Mouse (Mus musculus) midbrain, embryonic 15.5 days (tissue): ENCODE data around the gene Gm6525. TPM values are rescaled to one million over a fixed set of nuclear protein-coding genes. Genes with fewer than 3 reads are reported as not detected.

Source experiments
- ATAC-seq: fragments of 200-750 bp; cut with Nextera tagmentation; replicated peaks from 2 replicates; pipeline ENCODE4 v1.8.0; 2017; ENCODE audit warnings: moderate TSS enrichment
- H3K27ac ChIP-seq: fragments of 300-500 bp; sonication (generic); 2 replicates; pipeline ENCODE4 v1.5.1; 2015; ENCODE audit warnings: mild to moderate bottlenecking, inconsistent platforms
- H3K27me3 ChIP-seq: fragments of 300-500 bp; sonication (generic); replicated peaks from 2 replicates; pipeline ENCODE4 v1.6.1; 2015; ENCODE audit warnings: inconsistent platforms
- H3K36me3 ChIP-seq: fragments of 300-500 bp; sonication (generic); replicated peaks from 2 replicates; pipeline ENCODE4 v1.6.1; 2015; ENCODE audit warnings: inconsistent platforms
- H3K4me1 ChIP-seq: fragments of 300-500 bp; sonication (generic); 2 replicates; pipeline ENCODE4 v1.6.1; 2015; ENCODE audit warnings: inconsistent platforms
- H3K4me2 ChIP-seq: fragments of 300-500 bp; sonication (generic); 2 replicates; pipeline ENCODE4 v1.6.1; 2015; ENCODE audit warnings: inconsistent platforms, mild to moderate bottlenecking, moderate library complexity
- H3K4me3 ChIP-seq: fragments of 300-500 bp; sonication (generic); 2 replicates; pipeline ENCODE4 v1.5.1; 2015; ENCODE audit warnings: mild to moderate bottlenecking, inconsistent platforms
- H3K9ac ChIP-seq: fragments of 300-500 bp; sonication (generic); 2 replicates; pipeline ENCODE4 v1.6.1; 2015; ENCODE audit warnings: mild to moderate bottlenecking, inconsistent platforms
- H3K9me3 ChIP-seq: fragments of 300-500 bp; sonication (generic); 2 replicates; pipeline ENCODE4 v1.6.1; 2016; ENCODE audit warnings: inconsistent platforms
- WGBS: fragments of 180-500 bp; shearing (Covaris S2); methylation state at CpG from one replicate; pipeline ENCODE4 v1.1.7; 2015; ENCODE audit warnings: mixed read lengths; 5-methylcytosine and 5-hydroxymethylcytosine counted together
- polyA plus RNA-seq: library from polyadenylated mRNA; unstranded; fragments of >200 nt; fragmentation: Nextera tagmentation; extraction: Ambion mirVana; gene quantifications from 2 replicates; pipeline ENCODE4 v1.2.1, GENCODE M21; 2015

The Gm6525 gene
- polyA plus RNA-seq, 1 experiment from 2014 or later = 2.5 TPM

GRCm38 (mm10) chr3:84175337-84176315 lies 1.7 kb downstream of the Gm6525 start:
- ATAC-seq = peak; percentile 84
- Histone ChIP-seq H3K9ac (no peak overlapping the region), H3K4me1 (peaks cover under 1% of the 10 kb centered on the region), H3K9me3 (no peaks in the 10 kb centered on the region), H3K36me3 (peaks cover 10% of the 10 kb centered on the region; the same call in 1 of the 2 replicates), H3K27me3 (no peaks in the 10 kb centered on the region), H3K4me2 (no peak overlapping the region), H3K4me3 (no peak overlapping the region), H3K27ac (no peak overlapping the region)
- WGBS = 43% methylated on average over 7 of the region's 7 CpGs

DNA sequence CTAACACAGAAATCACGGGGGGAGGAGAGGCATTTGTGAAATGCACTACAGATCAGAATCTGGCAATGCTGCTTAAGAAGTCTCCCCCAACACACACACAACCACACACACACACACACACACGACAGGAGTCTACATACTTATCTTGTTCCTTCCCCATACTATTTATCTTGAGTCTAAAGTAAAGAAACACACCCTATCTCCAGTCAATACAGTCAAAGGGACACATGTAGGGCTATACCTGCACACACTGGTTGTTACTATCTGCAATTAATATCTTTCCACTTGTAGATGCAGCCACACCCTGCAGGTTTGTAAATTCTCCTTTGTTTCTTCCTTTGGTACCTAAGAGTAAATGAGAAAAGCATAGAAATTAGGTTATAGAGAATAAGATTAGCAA lies 3.9 kb downstream of the Gm6525 start:
- Histone ChIP-seq H3K27me3 (no peaks in the 10 kb centered on the region), H3K4me3 (no peak overlapping the region), H3K9ac (no peak overlapping the region), H3K9me3 (no peaks in the 10 kb centered on the region), H3K4me1 (peaks cover 15% of the 10 kb centered on the region), H3K36me3 (peaks cover 5% of the 10 kb centered on the region; the same call in 1 of the 2 replicates), H3K27ac (no peak overlapping the region), H3K4me2 (no peak overlapping the region)
- ATAC-seq = no peak
- 78% methylated on average over 2 of the region's 2 CpGs for WGBS

DNA sequence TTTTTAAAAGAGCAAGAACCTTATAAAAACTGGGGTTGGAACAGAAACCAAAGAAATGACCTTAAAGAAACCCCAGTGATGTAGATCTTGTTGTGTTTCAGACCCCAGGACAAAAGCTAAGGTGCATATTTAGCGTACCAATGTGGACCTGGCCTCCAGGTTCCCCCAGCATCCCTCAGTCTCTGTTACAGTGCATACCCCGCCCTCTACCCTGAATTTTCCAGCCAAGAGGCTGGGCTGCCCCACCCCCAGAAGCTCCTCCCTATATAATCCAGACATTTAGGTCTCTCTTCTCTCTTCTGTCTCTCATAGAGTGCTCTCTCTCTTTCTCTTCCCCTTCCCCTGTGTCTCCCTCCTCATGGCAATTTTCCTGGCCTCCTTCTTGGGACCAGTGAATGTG lies 6.4 kb downstream of the Gm6525 start:
- H3K4me2 ChIP-seq = no peak overlapping the region
- no peak overlapping the region for H3K27ac ChIP-seq
- peaks cover 5% of the 10 kb centered on the region; the same call in 1 of the 2 replicates for H3K36me3 ChIP-seq
- H3K4me3 ChIP-seq = no peak overlapping the region
- H3K9ac ChIP-seq = no peak overlapping the region
- no peaks in the 10 kb centered on the region for H3K9me3 ChIP-seq
- no peak for ATAC-seq
- 79% methylated on average over 2 of the region's 2 CpGs for WGBS
- peaks cover 15% of the 10 kb centered on the region for H3K4me1 ChIP-seq
- no peaks in the 10 kb centered on the region for H3K27me3 ChIP-seq

GRCm38 (mm10) chr3:84181102-84181501 lies 7.2 kb downstream of the Gm6525 start:
- no peak overlapping the region for H3K9ac ChIP-seq
- H3K27me3 ChIP-seq = no peaks in the 10 kb centered on the region
- WGBS = 22% methylated on average over 8 of the region's 8 CpGs
- H3K4me3 ChIP-seq = no peak overlapping the region
- H3K4me1 ChIP-seq = peaks cover 15% of the 10 kb centered on the region
- peaks cover 5% of the 10 kb centered on the region; the same call in 1 of the 2 replicates for H3K36me3 ChIP-seq
- H3K4me2 ChIP-seq = no peak overlapping the region
- H3K27ac ChIP-seq = 0 out of 2 replicates have a peak overlapping the region, but pooled peaks have one; percentile 7
- ATAC-seq = no peak
- H3K9me3 ChIP-seq = no peaks in the 10 kb centered on the region

DNA sequence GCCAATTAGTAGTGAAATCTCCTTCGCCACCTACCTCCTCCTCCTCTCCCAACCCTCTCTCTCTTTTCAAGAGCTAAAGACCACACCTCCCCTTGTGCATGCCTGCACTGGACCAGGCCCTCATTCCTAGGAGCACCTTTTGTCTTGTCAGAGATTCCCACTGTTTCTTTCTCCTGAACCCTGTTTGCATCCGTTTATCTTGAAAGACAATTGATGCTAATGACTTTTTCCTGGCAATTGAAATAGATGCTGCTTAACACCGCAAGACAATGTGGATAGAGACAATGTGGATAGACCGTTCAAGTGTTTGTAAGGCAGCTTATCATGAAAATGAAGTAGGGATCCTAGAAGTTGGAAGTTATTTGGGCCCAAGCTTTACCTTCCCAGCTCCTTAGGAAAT lies 7.8 kb downstream of the Gm6525 start:
- peaks cover 5% of the 10 kb centered on the region; the same call in 1 of the 2 replicates for H3K36me3 ChIP-seq
- H3K4me1 ChIP-seq = peaks cover 15% of the 10 kb centered on the region
- H3K9me3 ChIP-seq = no peaks in the 10 kb centered on the region
- no peak overlapping the region for H3K27ac ChIP-seq
- ATAC-seq = no peak
- no peak overlapping the region for H3K4me2 ChIP-seq
- H3K27me3 ChIP-seq = no peaks in the 10 kb centered on the region
- 15% methylated on average over 4 of the region's 4 CpGs for WGBS
- H3K4me3 ChIP-seq = no peak overlapping the region
- no peak overlapping the region for H3K9ac ChIP-seq

- ATAC-seq = no peak
- no peak overlapping the region for H3K4me2 ChIP-seq
- H3K27ac ChIP-seq = no peak overlapping the region
- peaks cover 15% of the 10 kb centered on the region; the same call in 1 of the 2 replicates for H3K36me3 ChIP-seq
- no peak overlapping the region for H3K9ac ChIP-seq
- no peaks in the 10 kb centered on the region for H3K27me3 ChIP-seq
- 68% methylated on average over 10 of the region's 10 CpGs for WGBS
- H3K4me3 ChIP-seq = no peak overlapping the region
- no peaks in the 10 kb centered on the region for H3K9me3 ChIP-seq
- H3K4me1 ChIP-seq = peaks cover 4% of the 10 kb centered on the region; the same call in 1 of the 2 replicates
Measured at GRCm38 (mm10) chr3:84189629-84190173, 15.8 kb downstream of the Gm6525 start.

- Histone ChIP-seq H3K4me2 (no peak overlapping the region), H3K4me1 (peaks cover 4% of the 10 kb centered on the region; the same call in 1 of the 2 replicates), H3K36me3 (peaks cover 15% of the 10 kb centered on the region; the same call in 1 of the 2 replicates), H3K27me3 (no peaks in the 10 kb centered on the region), H3K4me3 (no peak overlapping the region), H3K9ac (no peak overlapping the region), H3K27ac (no peak overlapping the region), H3K9me3 (no peaks in the 10 kb centered on the region)
- peak; percentile 65 for ATAC-seq
- WGBS = 18% methylated on average over 41 of the region's 41 CpGs
Measured at GRCm38 (mm10) chr3:84190513-84191061, 16.7 kb downstream of the Gm6525 start.

- H3K4me3 ChIP-seq = no peak overlapping the region
- no peak overlapping the region for H3K27ac ChIP-seq
- peaks cover 21% of the 10 kb centered on the region for H3K36me3 ChIP-seq
- H3K4me1 ChIP-seq = peaks cover 4% of the 10 kb centered on the region; the same call in 1 of the 2 replicates
- no peaks in the 10 kb centered on the region for H3K27me3 ChIP-seq
- 54% methylated on average over 21 of the region's 21 CpGs for WGBS
- H3K9ac ChIP-seq = no peak overlapping the region
- no peaks in the 10 kb centered on the region for H3K9me3 ChIP-seq
- no peak overlapping the region for H3K4me2 ChIP-seq
- ATAC-seq = peak; percentile 43; the same call in 1 of the 2 replicates
Measured at GRCm38 (mm10) chr3:84191141-84191881, 17.4 kb downstream of the Gm6525 start.

DNA sequence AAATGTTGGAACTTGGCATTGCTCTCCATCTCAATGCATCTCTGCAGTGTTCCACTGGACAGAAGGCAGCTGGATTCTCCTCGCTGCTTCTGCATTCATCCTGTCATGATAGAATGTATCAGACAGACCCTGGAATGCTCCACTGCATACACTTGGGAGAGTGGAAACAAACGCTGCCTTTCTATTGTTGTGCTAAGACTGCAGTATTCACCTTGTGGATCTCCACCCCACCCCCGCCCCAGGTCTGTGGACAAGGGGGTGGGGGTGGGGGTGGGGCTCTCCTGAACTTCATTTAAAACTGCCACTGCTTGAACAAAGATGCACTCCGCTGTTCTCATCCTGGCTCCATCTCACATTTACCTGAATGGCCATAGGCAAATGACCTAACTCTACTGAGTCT lies 20.0 kb downstream of the Gm6525 start:
- Histone ChIP-seq H3K4me2 (no peak overlapping the region), H3K27ac (no peak overlapping the region), H3K4me1 (peaks cover 4% of the 10 kb centered on the region; the same call in 1 of the 2 replicates), H3K36me3 (peaks cover 24% of the 10 kb centered on the region), H3K9me3 (no peaks in the 10 kb centered on the region), H3K27me3 (no peaks in the 10 kb centered on the region), H3K4me3 (no peak overlapping the region), H3K9ac (no peak overlapping the region)
- ATAC-seq = no peak
- WGBS = 57% methylated on average over 4 of the region's 4 CpGs

GRCm38 (mm10) chr3:84198229-84198628 lies 24.3 kb downstream of the Gm6525 start:
- Histone ChIP-seq H3K27me3 (no peaks in the 10 kb centered on the region), H3K9me3 (no peaks in the 10 kb centered on the region), H3K9ac (no peak overlapping the region), H3K36me3 (peaks cover 17% of the 10 kb centered on the region), H3K4me2 (no peak overlapping the region), H3K4me3 (no peak overlapping the region), H3K27ac (no peak overlapping the region), H3K4me1 (peaks cover 10% of the 10 kb centered on the region)
- 92% methylated on average over 3 of the region's 3 CpGs for WGBS
- no peak for ATAC-seq

GRCm38 (mm10) chr3:84199516-84199915 lies 25.6 kb downstream of the Gm6525 start:
- Histone ChIP-seq H3K36me3 (peaks cover 14% of the 10 kb centered on the region), H3K9me3 (no peaks in the 10 kb centered on the region), H3K4me1 (peaks cover 10% of the 10 kb centered on the region), H3K4me3 (no peak overlapping the region), H3K27me3 (no peaks in the 10 kb centered on the region), H3K27ac (no peak overlapping the region), H3K4me2 (no peak overlapping the region), H3K9ac (no peak overlapping the region)
- 92% methylated on average over 9 of the region's 9 CpGs for WGBS
- no peak for ATAC-seq
